17 mouse cellular contexts compared by ENCODE assay signal in the genomic region with DNA sequence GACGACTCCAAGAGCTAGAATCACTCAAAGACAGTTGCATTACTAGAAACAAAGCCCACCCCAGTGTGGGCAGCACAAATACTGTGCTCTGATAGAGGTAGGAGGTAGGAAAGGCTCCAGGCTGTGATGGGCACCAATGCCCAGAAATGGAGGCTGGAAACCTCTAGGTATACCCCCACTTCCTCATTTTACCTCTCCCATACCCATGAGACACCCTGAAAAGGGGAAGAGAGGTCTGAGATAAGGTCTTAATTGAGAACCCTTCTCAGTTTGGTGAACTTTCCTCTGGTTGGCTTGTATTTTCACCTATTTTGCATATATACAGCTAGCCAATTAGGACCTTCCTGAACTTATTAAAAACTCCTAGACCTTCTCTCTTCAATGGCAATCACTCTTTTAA. TPM values are rescaled to one million over a fixed set of nuclear protein-coding genes. Genes with fewer than 3 reads are reported as not detected.
"Had no signal": no experiment of that assay in that cellular context is flagged by ENCODE, and none has a peak within 500 bp of the region (broad histone marks: within the 10 kb centered on the region; RNA-seq: fewer than 3 reads in every experiment).

No protein-coding gene starts in this region.

- H3K36me3 ChIP-seq: limb, embryonic 12.5 days; liver, embryonic 13.5 days; midbrain, embryonic 12.5 days; stomach, embryonic 15.5 days had no signal

- ATAC-seq: liver, postnatal 0 days; lung, postnatal 0 days; midbrain, embryonic 16.5 days had no signal

- H3K27ac ChIP-seq: limb, embryonic 12.5 days; liver, embryonic 13.5 days; midbrain, embryonic 12.5 days had no signal

- H3K27me3 ChIP-seq: stomach, embryonic 15.5 days had no signal

- H3K9ac ChIP-seq: limb, embryonic 12.5 days; liver, embryonic 13.5 days; liver, postnatal 0 days; midbrain, embryonic 12.5 days; stomach, embryonic 15.5 days had no signal

- H3K9me3 ChIP-seq: limb, embryonic 12.5 days; liver, embryonic 13.5 days; midbrain, embryonic 12.5 days; stomach, embryonic 15.5 days had no signal

- H3K4me3 ChIP-seq: limb, embryonic 12.5 days; liver, embryonic 13.5 days; midbrain, embryonic 12.5 days; stomach, embryonic 15.5 days had no signal

- H3K4me1 ChIP-seq: liver, embryonic 13.5 days had no signal

- DNase-seq: kidney, adult 8-10 months; kidney, postnatal 25 days; layer of hippocampus, adult 9-11 months; layer of hippocampus, postnatal 36 days; liver; liver, embryonic 13.5 days; liver, postnatal 0 days; lung, postnatal 36 days; right cerebral cortex, adult 18-20 months; right cerebral cortex, postnatal 25 days; thymus, postnatal 4 days had no signal

RNA-seq across cellular contexts. Expression of gene Tmem150c, which starts 2.4 kb away (rescaled TPM):
- total RNA-seq: megakaryocyte-erythroid progenitor cell, adult 5-6 weeks had no signal
